Mouse (Mus musculus) bone marrow macrophage, adult 2 months (primary cell): ENCODE data around the gene Rwdd3.

Experiments used
- CTCF ChIP-seq: IDR thresholded peaks from 2 replicates; pipeline ENCODE4 v1.5.1; 2012; ENCODE audit warnings: low read depth, mild to moderate bottlenecking, low read length, moderate library complexity
- POLR2A ChIP-seq: IDR thresholded peaks from 2 replicates; pipeline ENCODE4 v1.6.1; 2012; ENCODE audit warnings: mild to moderate bottlenecking, low read depth, low read length, borderline replicate concordance

- TF ChIP-seq POLR2A: no peak
- TF ChIP-seq CTCF: no peak
Measured at GRCm38 (mm10) chr3:121156451-121157186, 14.9 kb downstream of the Rwdd3 start.
